Mouse (Mus musculus): Measurements from ENCODE around the gene Tmem8b. TPM values are rescaled to one million over a fixed set of nuclear protein-coding genes. Genes with fewer than 3 reads are reported as not detected.

The Tmem8b gene
- polyA plus RNA-seq (2014; fragmentation: Nextera tagmentation; extraction: Ambion mirVana), result 5.6 and 7.3 TPM in 2 replicates

DNA sequence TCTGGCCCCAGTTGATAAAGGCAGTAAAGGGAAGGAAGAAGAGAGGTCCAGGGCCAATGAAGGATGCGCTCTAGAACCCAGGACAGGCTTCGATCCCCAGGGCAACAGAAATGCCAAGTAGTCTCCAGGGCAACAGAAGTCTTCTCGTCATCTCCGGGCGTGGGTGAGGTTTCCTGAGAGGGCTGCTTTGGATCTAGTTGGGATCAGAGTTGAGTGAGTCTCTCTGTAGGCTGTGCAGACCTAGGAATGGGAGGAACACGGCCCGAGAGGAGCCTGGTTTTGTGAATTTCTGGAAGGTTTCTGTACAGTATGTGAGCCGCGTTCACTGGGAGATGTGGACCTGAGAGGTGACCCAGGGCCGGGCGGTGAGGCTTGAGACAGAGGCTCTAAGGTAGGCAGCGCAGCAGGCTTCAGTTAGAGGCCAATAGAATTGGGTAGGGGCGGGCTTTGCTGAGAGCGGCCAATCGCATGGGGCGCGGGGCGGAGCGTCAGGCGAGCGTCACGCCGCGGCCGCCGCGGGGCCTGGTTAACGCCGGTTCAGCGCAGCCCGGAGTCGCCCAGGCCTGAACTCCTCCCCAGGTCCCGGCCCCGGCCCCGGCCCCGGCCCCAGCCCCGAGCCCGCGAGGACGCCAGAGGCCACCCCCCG is at the start of gene Tmem8b, which contains the start of gene Fam221b:
TSS of gene Tmem8b (plus strand) at position 190 of the 646 bp plus-strand sequence.
TSS of gene Fam221b (minus strand) at position 364 of the 646 bp plus-strand sequence.
- Histone ChIP-seq H3K27ac (ENCODE audit: low read depth, low read length) (peak within 1 kb of the TSS; percentile 65), H3K9ac (ENCODE audit: low read length) (peak within 1 kb of the TSS; percentile 96), H3K4me2 (ENCODE audit: low read length) (peak within 1 kb of the TSS; percentile 84), H3K27me3 (replicated peaks; ENCODE audit: control insufficient read depth, insufficient read depth, low read length) (0 out of 2 replicates have a peak, but pooled peaks cover 3% of the 10 kb centered on the region), H3K4me3 (ENCODE audit: low read depth, low read length) (peak within 1 kb of the TSS; percentile 90), H3K36me3 (ENCODE audit: control insufficient read depth, insufficient read depth, low read length) (peaks cover under 1% of the 10 kb centered on the region; the same call in 1 of the 2 replicates), H3K4me1 (ENCODE audit: control insufficient read depth, insufficient read depth, low read length) (peaks cover 23% of the 10 kb centered on the region), H3K9me3 (replicated peaks; ENCODE audit: control insufficient read depth, low read length) (no peaks in the 10 kb centered on the region)
- peak; percentile 97 for ATAC-seq
- peak; percentile 93 for DNase-seq (ENCODE audit: low spot score)
- 2% methylated on average over 31 of the region's 41 CpGs for WGBS

DNA sequence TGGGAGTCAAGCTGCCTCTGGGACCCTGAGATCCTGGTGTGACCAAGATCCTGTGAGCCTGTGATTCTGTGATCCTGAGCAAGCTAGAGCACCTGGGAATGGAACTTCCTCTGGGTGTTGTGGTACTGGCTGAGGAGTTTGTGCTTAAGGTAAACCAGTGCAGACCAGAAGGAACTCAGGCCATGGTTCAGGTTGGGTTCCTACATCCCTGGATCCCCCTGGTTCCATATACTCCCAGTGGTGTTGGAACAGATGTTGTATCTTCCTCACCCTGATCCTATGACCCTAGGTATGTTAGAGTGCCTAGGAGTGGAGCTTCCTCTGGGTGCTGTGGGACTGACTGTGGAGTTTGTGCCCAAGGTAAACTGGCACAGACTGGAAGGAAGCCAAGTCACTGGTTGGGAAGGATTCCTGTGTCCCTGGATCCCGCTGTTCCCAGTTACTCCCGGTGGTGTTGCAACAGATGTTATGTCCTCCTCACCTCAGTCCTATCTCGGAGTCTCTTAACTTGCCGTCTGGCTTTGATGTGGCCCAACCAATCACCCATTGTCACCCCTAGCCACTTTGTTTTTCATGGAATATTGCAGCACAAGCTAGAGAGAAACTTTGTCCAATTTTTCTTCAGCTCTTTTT is 48.5 kb upstream of the Tmem8b start:
- WGBS, result 89% methylated on average over 4 of the region's 4 CpGs
- no peaks in the 10 kb centered on the region for H3K27me3 ChIP-seq (replicated peaks; ENCODE audit: control insufficient read depth, insufficient read depth, low read length)
- no peak overlapping the region for H3K4me2 ChIP-seq (ENCODE audit: low read length)
- no peaks in the 10 kb centered on the region for H3K4me1 ChIP-seq (ENCODE audit: control insufficient read depth, insufficient read depth, low read length)
- no peak overlapping the region for H3K9ac ChIP-seq (ENCODE audit: low read length)
- H3K4me3 ChIP-seq (ENCODE audit: low read depth, low read length), result no peak overlapping the region
- peaks cover 6% of the 10 kb centered on the region; the same call in 1 of the 2 replicates for H3K9me3 ChIP-seq (replicated peaks; ENCODE audit: control insufficient read depth, low read length)
- no peak for DNase-seq (ENCODE audit: low spot score)
- no peak for ATAC-seq
- H3K36me3 ChIP-seq (ENCODE audit: control insufficient read depth, insufficient read depth, low read length), result no peaks in the 10 kb centered on the region
- H3K27ac ChIP-seq (ENCODE audit: low read depth, low read length), result no peak overlapping the region

DNA sequence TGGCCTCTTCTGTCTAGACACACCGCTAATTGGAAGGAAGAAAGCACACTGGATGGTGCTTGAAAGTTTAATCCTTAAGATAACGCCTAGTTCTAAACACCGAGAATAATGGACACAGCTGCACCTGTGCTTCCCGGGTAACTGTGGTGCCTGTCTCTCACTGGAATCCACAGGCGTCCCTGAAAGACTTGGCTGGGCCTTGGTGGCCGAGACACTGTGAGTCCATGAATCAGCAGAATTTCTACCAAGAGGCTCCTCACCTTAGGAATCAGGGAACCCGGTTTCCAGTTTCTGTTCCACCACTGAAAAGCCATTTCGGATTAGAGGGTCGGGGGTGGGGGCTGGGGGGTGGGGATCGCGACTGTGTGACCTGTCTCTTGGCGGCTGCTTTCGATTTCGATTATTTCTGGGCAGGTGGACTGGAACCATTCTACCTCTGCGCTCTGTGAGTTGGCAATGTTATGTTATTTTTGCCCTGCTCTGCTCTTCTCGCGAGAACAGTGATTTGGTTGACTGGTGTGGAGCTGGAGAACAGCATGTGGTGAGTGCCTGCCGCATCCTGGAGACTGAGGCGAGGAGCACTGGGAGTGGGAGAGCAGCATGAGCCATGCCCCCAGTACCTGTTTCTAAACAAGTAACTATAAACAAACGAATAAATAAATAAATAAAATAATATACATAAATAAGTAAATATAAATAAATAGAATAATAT is 39.5 kb upstream of the Tmem8b start:
- no peak for ATAC-seq

DNA sequence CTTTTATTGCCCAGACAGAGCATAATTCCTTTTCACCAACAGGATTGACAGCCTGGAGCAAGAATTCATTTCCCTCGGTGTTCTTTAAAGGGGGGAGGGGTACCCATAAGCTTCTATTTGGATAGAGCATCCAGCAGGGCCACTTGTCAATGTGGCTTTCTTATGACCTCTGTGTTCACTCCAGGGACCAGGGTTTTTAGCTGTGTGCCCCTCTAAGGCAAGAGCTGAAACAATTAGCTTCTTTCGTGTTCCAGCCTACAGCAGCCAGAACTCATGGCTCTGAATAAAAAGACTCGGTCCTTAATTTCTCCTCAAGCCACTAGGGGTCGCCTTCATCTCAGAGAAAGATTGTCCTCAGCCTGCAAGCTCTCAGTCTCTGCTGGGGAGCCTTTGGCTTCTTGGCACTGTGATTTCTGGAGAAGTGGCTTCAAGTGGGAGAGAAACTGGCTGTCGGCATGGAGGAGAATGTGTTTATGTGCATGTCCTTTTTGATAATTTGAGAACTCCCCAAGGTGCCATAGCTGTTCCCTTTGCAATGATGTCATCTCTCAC is 38.7 kb upstream of the Tmem8b start:
- H3K4me2 ChIP-seq (ENCODE audit: low read length), result 0 out of 2 replicates have a peak overlapping the region, but pooled peaks have one; percentile 3
- peaks cover 14% of the 10 kb centered on the region for H3K4me1 ChIP-seq (ENCODE audit: control insufficient read depth, insufficient read depth, low read length)
- DNase-seq (ENCODE audit: low spot score) (peak; percentile 96), ATAC-seq (peak; percentile 75)
- 3% methylated on average over 5 of the region's 5 CpGs for WGBS
- H3K9me3 ChIP-seq (replicated peaks; ENCODE audit: control insufficient read depth, low read length), result 0 out of 2 replicates have a peak, but pooled peaks cover under 1% of the 10 kb centered on the region
- H3K27ac ChIP-seq (ENCODE audit: low read depth, low read length), result peak overlapping the region; percentile 77; the same call in 1 of the 2 replicates
- no peak overlapping the region for H3K9ac ChIP-seq (ENCODE audit: low read length)
- H3K27me3 ChIP-seq (replicated peaks; ENCODE audit: control insufficient read depth, insufficient read depth, low read length), result no peaks in the 10 kb centered on the region
- H3K36me3 ChIP-seq (ENCODE audit: control insufficient read depth, insufficient read depth, low read length), result no peaks in the 10 kb centered on the region
- H3K4me3 ChIP-seq (ENCODE audit: low read depth, low read length), result no peak overlapping the region

More for the DNA sequence above, 39.5 kb upstream of the Tmem8b start:
- Histone ChIP-seq H3K36me3 (ENCODE audit: control insufficient read depth, insufficient read depth, low read length) (no peaks in the 10 kb centered on the region), H3K27me3 (replicated peaks; ENCODE audit: control insufficient read depth, insufficient read depth, low read length) (no peaks in the 10 kb centered on the region), H3K27ac (ENCODE audit: low read depth, low read length) (no peak overlapping the region), H3K4me2 (ENCODE audit: low read length) (peak overlapping the region; percentile 10; the same call in 1 of the 2 replicates), H3K4me1 (ENCODE audit: control insufficient read depth, insufficient read depth, low read length) (peaks cover 14% of the 10 kb centered on the region), H3K4me3 (ENCODE audit: low read depth, low read length) (no peak overlapping the region), H3K9ac (ENCODE audit: low read length) (no peak overlapping the region), H3K9me3 (replicated peaks; ENCODE audit: control insufficient read depth, low read length) (peaks cover 6% of the 10 kb centered on the region; the same call in 1 of the 2 replicates)
- 36% methylated on average over 20 of the region's 20 CpGs for WGBS
- DNase-seq (ENCODE audit: low spot score), result peak; percentile 58

DNA sequence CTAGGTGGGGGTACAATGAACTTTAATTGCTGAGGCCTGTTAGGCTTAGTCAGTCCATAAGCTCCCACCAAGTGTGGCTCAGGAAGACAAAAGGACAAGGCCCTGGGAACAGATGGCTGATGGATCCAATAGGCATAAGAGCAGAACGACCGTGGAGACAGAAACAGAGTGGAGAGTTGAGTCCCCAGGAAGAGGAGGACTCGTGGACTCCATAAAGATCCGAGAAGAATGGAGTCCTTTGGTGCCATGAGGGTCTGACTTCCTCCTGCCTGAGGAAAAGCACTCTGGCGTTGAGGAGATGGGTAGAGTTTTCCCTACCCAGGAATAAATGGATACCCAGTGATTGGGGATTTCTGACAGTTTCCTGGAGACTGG is 38.1 kb upstream of the Tmem8b start:
- Histone ChIP-seq H3K9me3 (replicated peaks; ENCODE audit: control insufficient read depth, low read length) (no peaks in the 10 kb centered on the region), H3K27ac (ENCODE audit: low read depth, low read length) (peak overlapping the region; percentile 77), H3K4me3 (ENCODE audit: low read depth, low read length) (peak overlapping the region; percentile 62; the same call in 1 of the 2 replicates), H3K4me1 (ENCODE audit: control insufficient read depth, insufficient read depth, low read length) (peaks cover 14% of the 10 kb centered on the region), H3K27me3 (replicated peaks; ENCODE audit: control insufficient read depth, insufficient read depth, low read length) (no peaks in the 10 kb centered on the region), H3K4me2 (ENCODE audit: low read length) (peak overlapping the region; percentile 83), H3K9ac (ENCODE audit: low read length) (peak overlapping the region; percentile 95), H3K36me3 (ENCODE audit: control insufficient read depth, insufficient read depth, low read length) (no peaks in the 10 kb centered on the region)
- 14% methylated on average over 5 of the region's 5 CpGs for WGBS
- DNase-seq (ENCODE audit: low spot score) (peak; percentile 53), ATAC-seq (peak; percentile 41)

DNA sequence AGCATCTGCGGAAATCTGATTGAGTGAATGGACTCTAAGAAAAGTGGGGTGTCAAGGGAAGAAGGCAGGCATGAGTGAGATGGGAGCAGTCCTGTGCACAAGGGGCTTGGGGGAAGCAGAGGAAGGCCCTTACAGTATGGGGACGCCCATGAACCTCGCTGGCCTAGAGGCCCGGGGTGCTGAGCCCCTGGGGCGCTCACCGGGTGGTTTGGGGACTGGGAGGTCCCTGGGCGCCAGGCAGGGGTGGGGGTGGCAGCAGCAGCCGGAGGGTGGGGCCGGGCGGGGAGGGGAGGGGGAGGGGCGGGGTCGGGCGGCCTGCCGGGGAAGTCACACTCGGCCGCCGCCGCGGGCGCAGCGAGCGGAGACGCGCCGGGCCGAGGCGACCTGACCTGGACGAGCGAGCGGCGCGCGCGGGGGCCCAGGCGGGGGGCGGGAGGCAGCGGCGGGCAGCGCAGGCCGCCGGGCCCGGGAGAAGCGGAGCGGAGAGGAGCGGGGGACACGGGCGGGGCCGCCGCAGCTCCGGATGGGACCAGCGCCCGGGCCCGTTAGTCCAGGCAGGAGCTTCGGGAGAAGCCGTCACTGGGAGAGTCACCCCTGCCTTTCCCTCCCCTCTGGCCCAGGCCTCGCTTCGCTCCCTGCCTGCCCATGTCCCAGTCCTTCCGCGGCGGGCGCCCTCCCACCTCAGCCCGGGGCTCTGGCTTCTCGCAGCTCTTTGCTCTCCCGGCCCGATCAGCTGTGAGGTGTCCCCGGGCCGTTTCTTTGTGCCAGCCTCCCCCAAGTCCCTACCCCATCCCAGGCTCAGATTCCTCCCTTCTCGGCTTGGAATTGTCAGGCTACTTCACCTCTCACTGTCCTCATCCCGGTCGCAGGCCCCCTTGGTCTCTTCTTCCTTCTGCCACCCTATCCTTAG is 37.5 kb upstream of the Tmem8b start, which contains the start of gene Npr2:
TSS of gene Npr2 (plus strand) at position 890 of the 910 bp plus-strand sequence.
- ATAC-seq (peak; percentile 63), DNase-seq (ENCODE audit: low spot score) (peak; percentile 44)
- peak within 1 kb of the TSS; percentile 95 for H3K9ac ChIP-seq (ENCODE audit: low read length)
- peak within 1 kb of the TSS; percentile 62 for H3K4me3 ChIP-seq (ENCODE audit: low read depth, low read length)
- WGBS, result 2% methylated on average over 35 of the region's 70 CpGs
- H3K9me3 ChIP-seq (replicated peaks; ENCODE audit: control insufficient read depth, low read length), result no peaks in the 10 kb centered on the region
- H3K27me3 ChIP-seq (replicated peaks; ENCODE audit: control insufficient read depth, insufficient read depth, low read length), result no peaks in the 10 kb centered on the region
- peaks cover 14% of the 10 kb centered on the region for H3K4me1 ChIP-seq (ENCODE audit: control insufficient read depth, insufficient read depth, low read length)
- H3K36me3 ChIP-seq (ENCODE audit: control insufficient read depth, insufficient read depth, low read length), result no peaks in the 10 kb centered on the region
- H3K27ac ChIP-seq (ENCODE audit: low read depth, low read length), result peak within 1 kb of the TSS; percentile 77
- H3K4me2 ChIP-seq (ENCODE audit: low read length), result peak within 1 kb of the TSS; percentile 83

DNA sequence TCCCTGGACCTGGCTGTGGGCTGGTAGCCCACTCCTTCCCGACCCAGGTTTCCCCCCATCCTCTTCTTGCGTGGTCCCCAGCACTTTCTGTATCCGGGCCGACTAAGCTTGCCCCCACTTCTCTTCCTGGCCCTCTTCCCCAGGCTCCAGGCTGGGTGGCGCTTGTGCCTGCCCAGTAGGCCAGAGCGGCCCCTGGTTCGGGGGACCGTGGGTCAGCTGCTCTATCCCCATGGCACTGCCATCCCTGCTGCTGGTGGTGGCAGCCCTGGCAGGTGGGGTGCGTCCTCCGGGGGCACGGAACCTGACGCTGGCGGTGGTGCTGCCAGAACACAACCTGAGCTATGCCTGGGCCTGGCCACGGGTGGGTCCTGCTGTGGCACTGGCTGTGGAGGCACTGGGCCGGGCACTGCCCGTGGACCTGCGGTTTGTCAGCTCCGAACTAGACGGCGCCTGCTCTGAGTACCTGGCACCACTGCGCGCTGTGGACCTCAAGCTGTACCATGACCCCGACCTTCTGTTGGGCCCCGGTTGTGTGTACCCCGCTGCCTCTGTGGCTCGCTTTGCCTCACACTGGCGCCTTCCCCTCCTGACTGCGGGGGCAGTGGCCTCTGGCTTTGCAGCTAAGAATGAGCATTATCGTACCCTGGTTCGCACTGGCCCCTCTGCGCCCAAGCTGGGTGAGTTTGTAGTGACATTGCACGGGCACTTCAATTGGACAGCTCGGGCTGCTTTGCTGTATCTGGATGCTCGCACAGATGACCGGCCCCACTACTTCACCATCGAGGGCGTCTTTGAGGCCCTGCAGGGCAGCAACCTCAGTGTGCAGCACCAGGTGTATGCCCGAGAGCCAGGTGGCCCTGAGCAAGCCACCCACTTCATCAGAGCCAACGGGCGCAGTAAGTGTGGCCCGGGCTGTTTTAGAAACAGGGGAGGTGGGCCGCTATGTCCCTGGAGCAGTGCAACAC is 36.5 kb upstream of the Tmem8b start:
- 0 out of 2 replicates have a peak overlapping the region, but pooled peaks have one; percentile 77 for H3K27ac ChIP-seq (ENCODE audit: low read depth, low read length)
- 53% methylated on average over 42 of the region's 42 CpGs for WGBS
- no peaks in the 10 kb centered on the region for H3K9me3 ChIP-seq (replicated peaks; ENCODE audit: control insufficient read depth, low read length)
- H3K4me3 ChIP-seq (ENCODE audit: low read depth, low read length), result peak overlapping the region; percentile 62
- ATAC-seq (peak; percentile 8; the same call in 1 of the 2 replicates), DNase-seq (ENCODE audit: low spot score) (peak; percentile 1)
- H3K36me3 ChIP-seq (ENCODE audit: control insufficient read depth, insufficient read depth, low read length), result no peaks in the 10 kb centered on the region
- H3K27me3 ChIP-seq (replicated peaks; ENCODE audit: control insufficient read depth, insufficient read depth, low read length), result no peaks in the 10 kb centered on the region
- H3K4me1 ChIP-seq (ENCODE audit: control insufficient read depth, insufficient read depth, low read length), result peaks cover 14% of the 10 kb centered on the region
- peak overlapping the region; percentile 95 for H3K9ac ChIP-seq (ENCODE audit: low read length)
- peak overlapping the region; percentile 83 for H3K4me2 ChIP-seq (ENCODE audit: low read length)

All from forebrain, embryonic 14.5 days (tissue).